Mouse (Mus musculus) midbrain, embryonic 15.5 days (tissue): ENCODE data around the gene Kirrel2. TPM values are rescaled to one million over a fixed set of nuclear protein-coding genes. Genes with fewer than 3 reads are reported as not detected.
A peak's percentile ranks its signal among the peaks of the same experiment; 100 is the strongest.

Experiments
- ATAC-seq: fragments of 200-750 bp; cut with Nextera tagmentation; replicated peaks from 2 replicates; pipeline ENCODE4 v1.8.0; 2017; ENCODE audit warnings: moderate TSS enrichment
- H3K27ac ChIP-seq: fragments of 300-500 bp; sonication (generic); 2 replicates; pipeline ENCODE4 v1.5.1; 2015; ENCODE audit warnings: mild to moderate bottlenecking, inconsistent platforms
- H3K27me3 ChIP-seq: fragments of 300-500 bp; sonication (generic); replicated peaks from 2 replicates; pipeline ENCODE4 v1.6.1; 2015; ENCODE audit warnings: inconsistent platforms
- H3K36me3 ChIP-seq: fragments of 300-500 bp; sonication (generic); replicated peaks from 2 replicates; pipeline ENCODE4 v1.6.1; 2015; ENCODE audit warnings: inconsistent platforms
- H3K4me1 ChIP-seq: fragments of 300-500 bp; sonication (generic); 2 replicates; pipeline ENCODE4 v1.6.1; 2015; ENCODE audit warnings: inconsistent platforms
- H3K4me2 ChIP-seq: fragments of 300-500 bp; sonication (generic); 2 replicates; pipeline ENCODE4 v1.6.1; 2015; ENCODE audit warnings: inconsistent platforms, mild to moderate bottlenecking, moderate library complexity
- H3K4me3 ChIP-seq: fragments of 300-500 bp; sonication (generic); 2 replicates; pipeline ENCODE4 v1.5.1; 2015; ENCODE audit warnings: mild to moderate bottlenecking, inconsistent platforms
- H3K9ac ChIP-seq: fragments of 300-500 bp; sonication (generic); 2 replicates; pipeline ENCODE4 v1.6.1; 2015; ENCODE audit warnings: mild to moderate bottlenecking, inconsistent platforms
- H3K9me3 ChIP-seq: fragments of 300-500 bp; sonication (generic); 2 replicates; pipeline ENCODE4 v1.6.1; 2016; ENCODE audit warnings: inconsistent platforms
- WGBS: fragments of 180-500 bp; shearing (Covaris S2); methylation state at CpG from one replicate; pipeline ENCODE4 v1.1.7; 2015; ENCODE audit warnings: mixed read lengths; 5-methylcytosine and 5-hydroxymethylcytosine counted together
- polyA plus RNA-seq: library from polyadenylated mRNA; unstranded; fragments of >200 nt; fragmentation: Nextera tagmentation; extraction: Ambion mirVana; gene quantifications from 2 replicates; pipeline ENCODE4 v1.2.1, GENCODE M21; 2015

Kirrel2 gene
- polyA plus RNA-seq, 1 experiment from 2014 or later, result 1.3 TPM

DNA sequence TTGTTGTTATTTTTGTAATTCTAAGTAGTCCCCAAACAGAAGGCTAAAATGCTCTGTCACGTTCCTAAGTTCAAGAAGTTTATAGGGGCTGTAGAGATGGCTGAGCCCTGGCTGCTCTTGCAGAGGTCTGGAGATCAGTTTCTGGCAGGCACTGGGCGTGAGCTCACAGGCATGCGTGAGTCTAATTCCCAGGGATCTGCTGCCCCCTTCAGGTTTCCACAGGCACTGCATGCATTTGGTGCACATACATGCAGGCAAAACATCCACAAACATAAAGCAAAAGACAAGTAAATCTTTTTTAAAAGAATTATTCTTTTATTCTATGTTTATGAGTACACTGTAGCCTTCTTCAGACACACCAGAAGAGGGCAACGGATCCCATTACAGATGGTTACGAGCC is 14.9 kb upstream of the Kirrel2 start:
- no peak overlapping the region for H3K27ac ChIP-seq
- H3K4me2 ChIP-seq, result no peak overlapping the region
- peaks cover 2% of the 10 kb centered on the region for H3K4me1 ChIP-seq
- no peak overlapping the region for H3K9ac ChIP-seq
- no peaks in the 10 kb centered on the region for H3K9me3 ChIP-seq
- H3K27me3 ChIP-seq, result peaks cover 9% of the 10 kb centered on the region
- H3K4me3 ChIP-seq, result no peak overlapping the region
- ATAC-seq, result no peak
- H3K36me3 ChIP-seq, result no peaks in the 10 kb centered on the region
- WGBS, result 49% methylated on average over 5 of the region's 5 CpGs

DNA sequence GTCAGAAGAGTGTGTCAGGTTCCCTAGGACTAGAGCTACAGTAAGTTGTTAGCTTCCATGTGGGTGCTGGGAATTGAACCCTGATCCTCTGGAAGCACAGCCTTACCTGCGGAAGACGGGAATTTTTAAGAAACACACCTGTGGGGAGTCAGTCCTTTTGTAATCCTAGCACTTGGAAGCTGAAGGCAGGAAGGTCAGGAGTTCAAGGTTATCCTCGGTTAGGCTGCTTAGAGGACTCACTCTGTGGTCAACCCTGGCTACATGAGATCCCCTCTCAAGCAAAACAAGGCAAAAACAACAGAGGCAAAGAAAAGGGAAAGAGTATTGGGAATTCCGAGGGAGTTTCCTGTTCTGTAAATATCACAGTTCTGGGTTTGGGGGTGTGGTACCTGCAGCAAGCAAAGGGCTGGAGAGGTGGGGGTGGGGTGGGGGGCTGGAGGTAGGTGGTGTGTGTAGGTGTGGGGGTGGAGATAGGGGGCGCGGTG is 7.4 kb upstream of the Kirrel2 start:
- no peaks in the 10 kb centered on the region for H3K36me3 ChIP-seq
- H3K4me3 ChIP-seq, result no peak overlapping the region
- no peak for ATAC-seq
- H3K27me3 ChIP-seq, result peaks cover 73% of the 10 kb centered on the region
- H3K4me1 ChIP-seq, result peaks cover 4% of the 10 kb centered on the region; the same call in 1 of the 2 replicates
- H3K4me2 ChIP-seq, result no peak overlapping the region
- no peak overlapping the region for H3K27ac ChIP-seq
- no peaks in the 10 kb centered on the region for H3K9me3 ChIP-seq
- no peak overlapping the region for H3K9ac ChIP-seq
- WGBS, result 22% methylated on average over 6 of the region's 6 CpGs

DNA sequence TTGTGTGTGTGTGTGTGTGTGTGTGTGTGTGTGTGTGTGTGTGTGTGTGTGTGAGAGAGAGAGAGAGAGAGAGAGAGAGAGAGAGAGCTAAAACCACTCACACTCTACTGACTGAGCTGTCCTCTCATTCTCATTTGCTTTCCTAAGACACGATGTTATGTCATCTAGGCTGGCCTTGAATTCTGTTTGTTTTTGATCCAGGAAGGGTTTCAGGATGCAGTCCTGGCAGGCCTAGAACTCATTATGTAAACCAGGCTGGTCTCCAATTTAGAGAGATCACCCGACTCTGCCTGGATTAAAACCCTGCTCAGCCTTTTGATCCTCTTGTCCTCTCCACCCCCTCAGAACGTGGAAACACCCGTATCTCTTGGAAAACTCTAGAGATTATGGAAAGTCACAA is 6.5 kb upstream of the Kirrel2 start:
- peaks cover 79% of the 10 kb centered on the region for H3K27me3 ChIP-seq
- no peaks in the 10 kb centered on the region for H3K36me3 ChIP-seq
- H3K4me2 ChIP-seq, result no peak overlapping the region
- H3K27ac ChIP-seq, result no peak overlapping the region
- WGBS, result 8% methylated on average over 4 of the region's 4 CpGs
- H3K4me1 ChIP-seq, result peaks cover 4% of the 10 kb centered on the region; the same call in 1 of the 2 replicates
- no peaks in the 10 kb centered on the region for H3K9me3 ChIP-seq
- no peak overlapping the region for H3K9ac ChIP-seq
- no peak for ATAC-seq
- H3K4me3 ChIP-seq, result no peak overlapping the region

DNA sequence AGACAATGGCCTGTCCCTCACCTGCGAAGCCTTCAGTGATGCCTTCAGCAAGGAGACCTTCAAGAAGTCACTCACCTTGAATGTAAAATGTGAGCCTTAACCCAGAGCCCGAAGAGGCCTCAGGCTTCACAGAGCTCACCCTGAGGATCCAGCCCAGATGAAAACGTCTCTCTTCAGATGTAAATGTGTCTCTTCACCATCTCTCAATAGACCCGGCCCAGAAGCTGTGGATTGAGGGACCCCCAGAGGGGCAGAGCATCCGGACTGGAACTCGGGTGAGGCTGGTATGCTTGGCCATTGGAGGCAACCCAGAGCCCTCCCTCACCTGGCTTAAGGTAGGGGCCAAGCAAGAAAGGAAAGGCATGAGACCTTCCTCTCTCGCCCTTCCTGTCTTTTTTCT is 6.1 kb upstream of the Kirrel2 start:
- peaks cover 5% of the 10 kb centered on the region; the same call in 1 of the 2 replicates for H3K4me1 ChIP-seq
- H3K27me3 ChIP-seq, result peaks cover 80% of the 10 kb centered on the region
- no peaks in the 10 kb centered on the region for H3K9me3 ChIP-seq
- H3K4me2 ChIP-seq, result no peak overlapping the region
- H3K4me3 ChIP-seq, result no peak overlapping the region
- no peak overlapping the region for H3K9ac ChIP-seq
- no peak overlapping the region for H3K27ac ChIP-seq
- 31% methylated on average over 7 of the region's 7 CpGs for WGBS
- H3K36me3 ChIP-seq, result no peaks in the 10 kb centered on the region
- no peak for ATAC-seq

DNA sequence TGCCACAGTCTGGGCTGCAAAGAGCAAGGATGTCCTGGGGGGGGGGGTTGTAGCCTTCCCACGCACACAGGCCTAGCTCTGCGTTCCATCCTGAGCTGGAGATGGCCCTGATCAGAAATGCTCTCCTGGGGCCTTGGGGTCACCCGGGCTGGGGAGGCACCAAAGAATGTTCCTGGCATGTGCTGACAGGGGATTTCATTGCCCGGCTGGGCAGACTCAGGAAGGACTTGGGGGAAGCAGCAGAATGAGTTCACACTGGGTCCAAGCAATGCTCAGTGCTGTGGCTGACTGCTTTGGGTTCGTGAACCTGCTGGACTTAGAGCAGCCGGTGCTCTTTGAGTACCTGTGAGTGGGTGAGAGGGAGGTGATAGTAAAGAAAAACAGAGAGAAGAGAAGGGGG is 2.0 kb upstream of the Kirrel2 start:
- H3K36me3 ChIP-seq, result no peaks in the 10 kb centered on the region
- H3K4me2 ChIP-seq, result no peak overlapping the region
- H3K9me3 ChIP-seq, result no peaks in the 10 kb centered on the region
- H3K4me1 ChIP-seq, result peaks cover 26% of the 10 kb centered on the region
- H3K9ac ChIP-seq, result no peak overlapping the region
- H3K27me3 ChIP-seq, result peaks cover 77% of the 10 kb centered on the region
- H3K27ac ChIP-seq, result no peak overlapping the region
- ATAC-seq, result no peak
- WGBS, result 32% methylated on average over 6 of the region's 6 CpGs
- H3K4me3 ChIP-seq, result no peak overlapping the region

DNA sequence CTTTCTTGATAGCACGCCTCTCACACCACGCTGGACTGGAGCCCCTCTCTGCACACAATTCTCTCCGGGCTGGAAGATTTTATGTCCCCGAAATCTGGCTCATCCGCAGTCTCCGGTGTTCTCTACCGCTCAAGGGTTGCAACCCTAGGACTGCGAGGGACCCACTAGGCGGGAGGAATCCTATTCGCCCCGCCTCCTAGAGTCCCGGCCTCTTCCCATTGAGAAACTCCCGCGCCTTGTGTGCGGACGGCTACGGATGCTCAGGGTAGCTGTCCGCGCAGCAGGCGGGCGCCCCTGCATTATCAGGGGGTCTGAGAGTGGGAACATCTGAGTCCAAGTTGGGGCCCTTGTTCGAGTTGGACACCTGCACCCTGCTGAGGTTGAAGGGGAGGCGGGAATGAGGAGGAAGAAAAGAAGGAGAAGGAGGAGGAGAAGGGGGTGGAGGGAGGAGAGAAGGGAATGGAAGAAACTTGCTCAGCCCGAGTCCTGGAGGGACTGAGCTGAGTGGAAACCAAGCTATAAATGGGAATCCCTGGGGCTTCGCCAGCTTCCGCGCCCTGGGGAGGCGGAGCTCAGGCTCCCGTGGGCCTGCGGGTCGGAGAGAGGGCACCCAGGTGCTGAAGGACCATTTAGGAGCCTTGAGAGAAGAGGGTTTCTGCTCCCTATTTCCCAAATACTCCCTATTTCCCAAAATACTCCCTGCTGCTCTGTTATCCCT is 420 bp downstream of the Kirrel2 start:
- Histone ChIP-seq H3K27ac (no peak overlapping the region), H3K9me3 (no peaks in the 10 kb centered on the region), H3K36me3 (no peaks in the 10 kb centered on the region), H3K4me1 (peaks cover 31% of the 10 kb centered on the region), H3K9ac (peak overlapping the region; percentile 18; the same call in 1 of the 2 replicates), H3K4me3 (peak overlapping the region; percentile 30), H3K27me3 (peaks cover 81% of the 10 kb centered on the region), H3K4me2 (peak overlapping the region; percentile 49)
- no peak; the same call in 1 of the 2 replicates for ATAC-seq
- WGBS, result under 1% methylated on average over 31 of the region's 31 CpGs

DNA sequence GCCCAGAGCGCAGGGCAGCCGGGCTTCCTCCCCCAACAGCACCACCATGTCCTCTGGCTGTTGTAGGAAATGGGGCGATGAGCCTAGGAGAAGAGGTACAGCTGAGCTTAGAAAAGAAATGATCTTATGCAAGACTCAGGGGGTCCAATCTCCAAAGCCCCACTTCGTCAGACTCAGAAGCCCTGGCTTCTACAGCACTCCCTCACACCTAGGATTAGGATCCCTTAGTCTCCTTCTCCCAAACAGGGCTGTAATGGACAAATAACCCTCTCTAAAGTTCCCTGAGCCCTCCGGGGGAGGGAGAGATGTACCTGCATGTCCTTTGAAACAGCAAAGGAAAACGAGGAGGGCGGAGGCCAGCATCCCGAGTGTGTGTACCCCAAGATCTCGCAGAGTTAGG is 1.0 kb downstream of the Kirrel2 start:
- Histone ChIP-seq H3K4me3 (peak overlapping the region; percentile 30; the same call in 1 of the 2 replicates), H3K4me2 (peak overlapping the region; percentile 49), H3K27me3 (peaks cover 81% of the 10 kb centered on the region), H3K4me1 (peaks cover 31% of the 10 kb centered on the region), H3K9ac (peak overlapping the region; percentile 18; the same call in 1 of the 2 replicates), H3K9me3 (no peaks in the 10 kb centered on the region), H3K27ac (no peak overlapping the region), H3K36me3 (no peaks in the 10 kb centered on the region)
- WGBS, result 1% methylated on average over 9 of the region's 9 CpGs
- ATAC-seq, result no peak

DNA sequence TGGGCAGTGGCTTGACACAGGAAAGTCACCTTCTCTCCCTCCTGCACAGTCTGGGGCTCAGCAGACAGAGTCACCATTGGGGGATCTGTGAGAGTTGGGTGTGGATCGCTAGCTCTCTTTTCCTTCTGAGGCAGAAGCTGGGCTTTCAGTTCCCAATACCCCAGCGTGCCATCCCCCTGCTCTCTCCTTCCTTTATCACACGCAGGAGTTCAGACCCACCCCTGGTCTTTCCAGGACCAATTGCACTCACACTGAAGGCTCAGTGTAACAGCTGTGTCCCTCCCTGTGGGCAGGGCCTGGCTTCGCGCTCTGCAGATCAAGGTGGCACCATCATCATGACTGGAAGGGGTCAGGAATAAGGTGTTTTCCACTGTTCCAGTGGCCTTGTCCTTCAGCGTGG is 3.2 kb downstream of the Kirrel2 start:
- H3K4me3 ChIP-seq, result no peak overlapping the region
- ATAC-seq, result no peak
- no peaks in the 10 kb centered on the region for H3K9me3 ChIP-seq
- 5% methylated on average over 6 of the region's 6 CpGs for WGBS
- 0 out of 2 replicates have a peak overlapping the region, but pooled peaks have one; percentile 23 for H3K4me2 ChIP-seq
- H3K27ac ChIP-seq, result no peak overlapping the region
- H3K4me1 ChIP-seq, result peaks cover 31% of the 10 kb centered on the region
- H3K9ac ChIP-seq, result no peak overlapping the region
- H3K27me3 ChIP-seq, result peaks cover 65% of the 10 kb centered on the region
- H3K36me3 ChIP-seq, result no peaks in the 10 kb centered on the region

DNA sequence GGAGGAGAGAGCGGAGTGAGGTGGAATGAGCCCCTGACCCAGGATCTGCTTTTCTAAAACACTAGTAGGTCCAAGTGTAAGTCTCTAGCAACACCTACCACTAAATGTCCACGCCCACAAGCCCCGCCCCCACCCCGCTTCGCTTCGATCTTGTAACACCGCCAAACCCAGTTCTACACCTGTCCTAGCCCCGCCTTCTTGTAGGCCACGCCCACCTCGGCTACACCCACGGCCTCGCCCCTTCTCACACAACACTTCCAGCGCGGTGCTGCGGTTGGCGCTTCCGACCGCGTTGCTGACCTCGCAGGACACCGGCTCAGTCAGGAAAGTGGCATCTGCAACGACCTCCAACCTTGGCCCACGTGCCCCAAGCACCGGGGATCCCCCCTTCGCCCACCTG is 3.7 kb downstream of the Kirrel2 start:
- no peak for ATAC-seq
- H3K4me2 ChIP-seq, result peak overlapping the region; percentile 23
- no peak overlapping the region for H3K27ac ChIP-seq
- H3K4me3 ChIP-seq, result no peak overlapping the region
- H3K27me3 ChIP-seq, result peaks cover 63% of the 10 kb centered on the region
- no peak overlapping the region for H3K9ac ChIP-seq
- H3K9me3 ChIP-seq, result no peaks in the 10 kb centered on the region
- H3K36me3 ChIP-seq, result no peaks in the 10 kb centered on the region
- peaks cover 31% of the 10 kb centered on the region for H3K4me1 ChIP-seq
- WGBS, result 2% methylated on average over 25 of the region's 25 CpGs

DNA sequence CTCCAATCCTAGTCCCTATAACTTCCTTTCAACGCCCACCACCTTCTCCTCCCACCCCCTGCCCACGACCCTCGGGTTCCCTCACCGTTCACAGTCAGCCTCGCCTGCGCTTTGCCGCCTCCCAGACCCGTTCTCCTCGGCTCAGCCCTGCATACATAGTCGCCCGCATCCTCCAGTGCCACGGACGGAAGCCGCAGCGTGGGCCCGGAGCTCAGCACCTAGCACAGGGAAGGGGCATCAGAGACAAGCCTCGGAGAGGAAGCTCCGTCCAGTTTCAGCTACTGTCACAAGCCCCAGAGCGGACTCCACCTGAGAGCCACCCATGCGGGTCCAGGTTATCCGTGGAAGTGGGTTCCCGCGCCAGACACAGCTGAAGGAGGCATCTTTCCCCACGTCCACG is 4.2 kb downstream of the Kirrel2 start:
- H3K4me2 ChIP-seq, result peak overlapping the region; percentile 23
- ATAC-seq, result no peak
- H3K9me3 ChIP-seq, result no peaks in the 10 kb centered on the region
- no peaks in the 10 kb centered on the region for H3K36me3 ChIP-seq
- H3K9ac ChIP-seq, result no peak overlapping the region
- no peak overlapping the region for H3K27ac ChIP-seq
- H3K27me3 ChIP-seq, result peaks cover 59% of the 10 kb centered on the region
- peaks cover 27% of the 10 kb centered on the region for H3K4me1 ChIP-seq
- WGBS, result 17% methylated on average over 25 of the region's 25 CpGs
- H3K4me3 ChIP-seq, result no peak overlapping the region

DNA sequence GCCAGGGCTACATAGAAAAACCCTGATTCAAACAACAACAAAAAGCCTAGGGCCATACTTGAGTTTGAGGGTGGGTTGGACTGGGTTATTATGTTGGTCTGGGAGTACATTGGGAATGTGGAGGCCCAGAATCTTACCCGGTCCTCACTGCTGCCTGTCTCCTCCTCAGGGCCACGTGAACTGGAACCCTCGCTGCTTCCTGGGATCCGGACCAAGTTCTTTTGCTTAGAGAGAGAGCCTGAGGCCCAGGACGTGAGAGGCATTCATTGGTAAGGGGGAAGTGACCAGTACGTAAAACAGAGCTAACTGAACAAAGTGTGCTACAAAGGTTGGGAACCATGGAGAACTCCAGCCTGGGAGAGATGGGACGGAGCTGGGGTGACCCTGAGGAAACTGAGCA is 7.2 kb downstream of the Kirrel2 start:
- Histone ChIP-seq H3K4me3 (no peak overlapping the region), H3K4me1 (peaks cover 11% of the 10 kb centered on the region), H3K36me3 (no peaks in the 10 kb centered on the region), H3K27me3 (peaks cover 33% of the 10 kb centered on the region), H3K9ac (no peak overlapping the region), H3K27ac (no peak overlapping the region), H3K9me3 (no peaks in the 10 kb centered on the region), H3K4me2 (no peak overlapping the region)
- no peak for ATAC-seq
- 81% methylated on average over 7 of the region's 7 CpGs for WGBS

DNA sequence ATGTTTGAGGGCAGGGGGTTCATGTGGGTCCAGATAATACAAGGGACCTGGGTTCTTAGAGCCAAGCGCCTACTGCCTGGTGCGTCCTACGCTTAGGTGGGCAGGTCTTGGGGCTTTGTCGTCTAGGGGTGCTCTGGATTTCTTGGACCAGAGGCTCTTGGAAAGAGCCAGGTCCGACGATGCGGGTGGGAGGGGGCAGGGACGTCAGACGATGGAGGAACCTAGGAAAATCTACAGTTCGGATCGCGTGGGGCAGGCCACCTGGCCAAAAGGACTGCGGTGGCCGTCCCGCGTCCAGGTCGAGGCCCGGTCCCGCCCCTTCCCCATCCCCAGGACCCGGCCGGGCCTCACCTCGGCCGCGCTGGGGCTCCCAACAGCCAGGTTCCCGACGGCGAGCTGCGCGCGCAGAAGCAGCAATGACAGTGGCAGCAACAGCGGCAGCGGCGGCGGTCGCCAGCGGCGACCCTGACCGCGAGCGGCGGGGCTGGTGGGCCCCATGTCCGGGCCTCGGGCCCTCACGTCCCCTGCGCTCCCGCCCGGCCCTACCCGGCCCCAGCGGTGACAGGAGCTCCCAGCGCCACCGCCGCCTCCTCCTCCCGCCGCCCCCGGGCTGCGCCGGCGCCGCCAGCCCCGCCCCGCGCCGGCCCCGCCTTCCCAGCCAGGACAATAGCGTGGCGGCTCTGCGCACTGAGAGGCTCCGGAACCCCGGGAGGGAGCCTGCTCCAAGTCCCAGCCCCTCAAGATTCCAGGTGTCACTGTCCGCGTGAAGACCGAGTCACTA is 12.3 kb downstream of the Kirrel2 start, which contains the start of gene Aplp1:
TSS of gene Aplp1 (minus strand) at position 565 of the 781 bp plus-strand sequence.
- peak within 1 kb of the TSS; percentile 80 for H3K4me3 ChIP-seq
- H3K4me2 ChIP-seq, result peak within 1 kb of the TSS; percentile 72
- peaks cover 36% of the 10 kb centered on the region for H3K4me1 ChIP-seq
- WGBS, result under 1% methylated on average over 58 of the region's 72 CpGs
- H3K36me3 ChIP-seq, result peaks cover 20% of the 10 kb centered on the region
- no peaks in the 10 kb centered on the region for H3K27me3 ChIP-seq
- ATAC-seq, result peak; percentile 87
- H3K9ac ChIP-seq, result peak within 1 kb of the TSS; percentile 90
- H3K27ac ChIP-seq, result peak within 1 kb of the TSS; percentile 97
- H3K9me3 ChIP-seq, result no peaks in the 10 kb centered on the region
